Mouse (Mus musculus): ENCODE results near the gene Trp53i11. TPM values are rescaled to one million over a fixed set of nuclear protein-coding genes. Genes with fewer than 3 reads are reported as not detected.

Gene Trp53i11
- polyA plus RNA-seq (2012; rRNA removed) = 51.6 and 59.3 TPM in 2 replicates

DNA sequence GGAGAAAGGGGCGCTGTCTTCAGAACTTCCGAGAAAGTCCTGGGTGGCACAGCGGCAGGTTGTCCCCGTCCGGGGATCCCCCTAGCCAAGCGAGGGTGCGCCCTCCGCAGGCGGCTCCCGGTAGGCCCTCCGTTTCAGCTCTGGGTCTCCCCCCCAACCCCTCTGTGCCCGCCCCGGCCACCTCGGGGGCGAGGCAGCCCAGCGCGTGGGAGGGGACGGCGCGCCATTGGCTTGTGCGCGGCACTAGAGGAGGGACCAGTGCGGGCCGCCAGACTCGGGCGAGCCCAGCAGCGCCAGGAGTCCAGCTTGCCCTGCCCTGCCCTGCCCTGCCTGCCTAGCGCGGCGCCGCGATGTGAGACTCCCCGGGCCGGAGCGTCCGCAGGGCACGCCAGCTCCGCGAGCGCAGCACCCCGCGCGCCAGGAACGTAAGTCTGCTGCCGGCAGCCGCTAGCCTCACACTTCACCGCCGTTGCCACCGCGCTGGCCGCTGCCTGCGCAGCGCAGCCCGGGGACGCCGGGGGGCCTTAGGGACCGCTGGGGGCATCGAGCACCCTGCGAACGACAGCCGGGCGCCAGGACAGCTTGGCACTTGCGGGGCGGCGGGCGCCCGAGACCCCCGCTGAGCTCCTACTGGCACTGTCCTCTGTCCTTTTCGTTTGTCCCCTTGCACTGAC, at the start of gene Trp53i11:
Gene Trp53i11 (plus strand): TSS at position 226 of the 674 bp plus-strand sequence.
- no peak for DNase-seq (ENCODE audit: low read depth)

DNA sequence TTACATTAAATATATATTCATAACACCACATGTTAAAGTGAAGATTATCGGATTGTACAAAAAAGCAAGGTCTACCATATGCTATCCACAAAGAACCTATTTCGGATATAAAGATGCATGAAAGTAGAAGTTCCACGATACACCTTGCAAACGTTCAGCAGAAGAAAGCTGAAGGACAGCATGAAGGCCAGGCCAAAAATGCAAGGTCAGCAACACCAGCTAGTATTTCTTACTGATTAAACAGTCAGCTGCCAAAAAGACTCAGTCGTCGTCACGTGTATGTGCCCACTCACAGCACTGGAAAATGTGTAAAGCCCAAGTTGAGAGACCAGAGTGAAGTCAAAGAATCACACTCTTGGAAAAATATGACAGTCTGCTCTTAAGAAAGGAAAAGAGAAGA, 47.9 kb upstream of the Trp53i11 start:
- no peak for DNase-seq (ENCODE audit: low read depth)

DNA sequence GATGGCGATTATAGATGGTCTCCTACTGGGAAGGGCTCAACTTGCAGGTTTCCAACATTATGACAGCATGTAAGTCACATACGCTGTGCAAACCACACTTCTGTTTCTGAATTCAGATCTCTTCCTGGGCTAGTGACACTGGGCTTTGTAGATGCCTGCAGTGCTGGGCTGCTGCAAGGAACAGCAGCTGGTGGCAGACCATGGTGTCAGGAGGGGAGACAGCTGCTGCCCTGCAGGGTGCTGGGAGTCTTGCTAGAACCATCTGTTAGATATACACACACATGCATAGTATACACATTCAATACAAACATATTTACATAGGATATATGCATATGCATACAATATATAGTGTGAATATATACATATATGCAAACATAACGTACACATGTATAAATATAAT, 46.0 kb upstream of the Trp53i11 start:
- DNase-seq (ENCODE audit: low read depth) = no peak

DNA sequence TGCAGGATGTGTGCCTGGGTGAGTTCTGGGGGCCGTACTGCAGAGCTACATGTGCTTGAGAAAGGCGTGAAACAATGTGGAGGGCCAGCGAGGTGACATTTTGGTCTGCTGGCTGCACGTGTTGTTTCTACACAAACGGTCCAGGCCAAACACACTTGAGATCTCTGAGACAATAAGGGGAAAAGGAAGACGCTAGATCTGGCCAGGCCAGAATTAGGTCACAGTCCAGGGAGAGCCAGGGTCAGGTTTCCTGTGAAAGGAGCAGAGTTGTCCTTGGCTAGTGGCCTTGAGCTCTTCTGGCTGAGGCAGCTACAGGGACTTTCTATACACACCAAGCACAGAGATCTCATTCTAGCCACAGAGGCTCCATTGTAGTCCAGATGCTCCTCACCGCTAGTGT, 44.7 kb upstream of the Trp53i11 start:
- no peak for DNase-seq (ENCODE audit: low read depth)

DNA sequence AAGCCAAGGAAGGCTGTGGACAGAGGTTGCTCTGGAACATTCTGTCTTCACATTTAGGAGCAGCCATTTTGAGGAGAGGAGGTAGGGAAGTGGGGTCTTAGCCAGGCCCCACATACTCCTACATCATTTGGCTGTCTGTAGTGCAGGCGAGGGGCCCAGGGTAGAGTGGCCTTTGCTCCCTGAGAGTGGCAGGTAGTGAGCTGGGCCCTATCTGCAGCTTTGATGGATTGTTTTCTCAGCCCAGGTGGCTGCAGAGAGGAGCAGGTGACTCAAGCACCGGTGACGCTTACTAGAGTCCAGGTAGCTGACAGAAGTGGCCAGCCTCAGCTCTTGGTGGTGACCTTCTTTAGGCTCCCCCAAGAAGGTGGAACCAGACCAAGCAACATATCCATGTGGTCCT, 43.2 kb upstream of the Trp53i11 start:
- DNase-seq (ENCODE audit: low read depth) = no peak

DNA sequence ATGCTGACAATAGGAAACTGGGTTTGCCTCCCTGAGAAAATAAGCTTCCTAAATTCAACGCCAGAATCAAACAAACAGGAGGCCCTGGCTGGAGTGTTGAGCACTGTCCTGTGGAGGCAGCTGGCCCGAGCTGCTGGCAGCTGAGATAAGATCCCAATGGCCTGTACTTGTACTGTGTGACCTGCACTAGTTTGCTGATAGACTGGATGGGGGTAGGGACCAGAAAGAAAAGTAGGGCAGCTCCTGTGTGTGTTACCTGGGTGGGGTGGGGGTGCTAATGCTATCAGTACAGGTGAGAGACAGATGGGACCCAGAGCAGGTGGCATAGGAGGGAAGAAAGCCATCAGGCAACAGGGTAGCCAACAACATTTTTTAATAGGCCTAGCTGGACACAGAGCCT, 37.3 kb upstream of the Trp53i11 start:
- DNase-seq (ENCODE audit: low read depth) = no peak

- DNase-seq (ENCODE audit: low read depth) = no peak
Observed at GRCm38 (mm10) chr2:93150673-93151450, 36.5 kb upstream of the Trp53i11 start.

- no peak for DNase-seq (ENCODE audit: low read depth)
Observed at GRCm38 (mm10) chr2:93152191-93152601, 35.2 kb upstream of the Trp53i11 start.

GRCm38 (mm10) chr2:93152883-93153491, 34.4 kb upstream of the Trp53i11 start:
- no peak for DNase-seq (ENCODE audit: low read depth)

GRCm38 (mm10) chr2:93153833-93154232, 33.5 kb upstream of the Trp53i11 start:
- no peak for DNase-seq (ENCODE audit: low read depth)

- no peak for DNase-seq (ENCODE audit: low read depth)
Observed at GRCm38 (mm10) chr2:93154486-93155032, 32.8 kb upstream of the Trp53i11 start.

DNA sequence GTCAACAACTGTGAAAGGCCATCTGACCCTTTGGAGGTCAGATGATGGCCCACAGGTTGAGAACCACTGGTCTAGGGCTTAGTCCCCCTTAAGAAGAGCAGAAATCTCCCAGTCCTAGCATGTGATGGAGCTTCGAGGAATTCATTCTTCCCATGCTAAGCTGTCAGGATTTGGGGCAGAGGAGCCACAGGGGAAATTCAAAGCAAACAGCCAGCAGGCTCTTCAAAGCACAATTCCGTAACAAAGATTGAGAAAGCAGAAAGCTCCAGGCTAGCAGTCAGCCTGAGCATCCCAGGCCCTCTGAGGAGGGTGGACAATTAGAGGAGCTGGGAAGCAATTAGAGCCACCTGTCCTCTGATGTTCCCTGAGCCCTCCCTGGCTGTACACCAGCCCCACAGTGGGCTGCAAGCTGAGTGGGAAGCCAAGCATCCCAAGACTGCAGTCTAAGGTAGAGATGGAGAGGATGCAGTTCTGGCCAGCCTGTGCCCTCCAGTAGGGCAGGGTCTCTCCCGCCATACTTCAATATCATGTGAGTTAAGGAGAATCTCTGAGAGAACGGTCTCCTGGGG, 26.8 kb upstream of the Trp53i11 start:
- no peak for DNase-seq (ENCODE audit: low read depth)

- DNase-seq (ENCODE audit: low read depth) = no peak
Observed at GRCm38 (mm10) chr2:93161914-93162664, 25.3 kb upstream of the Trp53i11 start.

DNA sequence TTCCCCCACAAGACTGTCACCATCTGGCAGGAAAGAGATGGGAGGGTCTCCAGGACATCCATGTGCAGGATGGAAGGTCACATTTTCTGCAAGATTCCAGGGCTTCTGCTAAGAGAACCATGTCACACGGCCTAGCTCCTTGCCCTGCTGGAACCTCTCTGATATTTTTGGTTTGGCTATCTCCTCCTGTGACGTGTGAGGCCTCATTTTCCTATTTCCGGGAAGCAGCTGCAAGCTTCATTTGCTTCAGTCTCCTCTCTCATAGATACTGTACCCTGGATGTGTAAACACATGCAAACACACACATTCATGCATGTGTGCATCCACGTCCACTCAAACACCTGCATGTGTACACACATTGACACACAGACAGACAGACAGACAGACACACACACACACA, 24.6 kb upstream of the Trp53i11 start:
- DNase-seq (ENCODE audit: low read depth) = no peak

GRCm38 (mm10) chr2:93163317-93163716, 24.0 kb upstream of the Trp53i11 start:
- no peak for DNase-seq (ENCODE audit: low read depth)

GRCm38 (mm10) chr2:93163750-93164335, 23.5 kb upstream of the Trp53i11 start:
- DNase-seq (ENCODE audit: low read depth) = no peak

DNA sequence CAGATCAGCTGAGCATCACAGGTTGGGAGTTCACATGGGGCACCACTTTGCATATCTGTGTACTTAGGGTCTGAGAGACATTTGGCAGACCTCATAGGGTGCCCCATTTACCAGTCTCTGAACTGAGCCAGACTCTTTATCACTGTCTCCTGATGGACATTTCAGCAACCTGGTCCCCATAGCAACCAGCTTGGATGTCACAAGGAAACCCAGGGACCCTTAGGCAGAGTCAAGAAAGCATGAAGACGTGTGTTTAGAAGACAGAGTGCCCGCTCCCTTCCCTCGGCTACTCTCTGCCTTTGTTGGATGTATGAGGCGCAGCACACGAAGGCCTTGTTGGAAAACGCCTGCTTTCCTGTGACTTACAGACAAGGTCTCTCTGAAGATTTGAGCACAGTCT, 21.1 kb upstream of the Trp53i11 start:
- DNase-seq (ENCODE audit: low read depth) = no peak

GRCm38 (mm10) chr2:93166734-93167406, 20.5 kb upstream of the Trp53i11 start:
- no peak for DNase-seq (ENCODE audit: low read depth)

- DNase-seq (ENCODE audit: low read depth) = no peak
Observed at GRCm38 (mm10) chr2:93170156-93170844, 17.0 kb upstream of the Trp53i11 start.

DNA sequence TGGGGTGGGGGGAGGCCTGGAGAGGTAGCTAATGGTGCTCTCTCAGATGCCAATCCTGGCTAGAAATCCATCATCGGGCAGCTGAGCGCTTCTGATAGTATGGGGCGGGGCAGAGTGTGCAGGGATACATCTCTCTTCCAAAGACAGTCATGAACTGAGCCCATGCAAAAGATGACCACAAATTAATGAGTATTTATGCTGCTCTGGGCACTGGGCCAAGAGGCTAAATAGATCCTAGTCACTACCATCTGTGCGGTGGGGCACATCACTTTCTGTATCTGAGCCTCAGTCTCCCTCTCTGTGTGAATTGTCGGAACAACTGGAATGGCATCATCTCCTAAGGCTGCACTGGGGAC, 16.5 kb upstream of the Trp53i11 start:
- no peak for DNase-seq (ENCODE audit: low read depth)
